Comparison of ENCODE assay signal across 15 mouse cellular contexts in the genomic region with DNA sequence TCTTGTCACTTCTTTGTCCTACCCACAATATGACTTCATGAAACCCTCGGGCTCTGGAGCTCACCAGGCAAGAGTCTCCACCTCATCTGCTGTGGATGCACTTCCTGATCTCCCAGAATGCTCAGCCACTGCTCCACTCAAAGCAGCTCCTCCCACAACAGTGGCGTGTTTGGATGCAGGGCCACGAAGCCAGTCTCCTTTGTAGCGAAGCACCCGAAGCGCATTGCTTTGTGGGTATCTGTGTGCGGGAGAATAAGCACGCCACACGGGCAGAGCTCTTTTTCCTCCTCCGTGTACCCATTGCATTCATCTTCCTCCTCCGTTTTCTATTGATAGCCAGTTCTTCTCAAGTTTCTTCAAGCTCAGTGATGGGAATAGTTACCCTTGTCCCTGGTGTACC. TPM values are rescaled to one million over a fixed set of nuclear protein-coding genes. Genes with fewer than 3 reads are reported as not detected.
A peak's percentile ranks its signal among the peaks of the same experiment; 100 is the strongest.
DNase-seq lines count a peak whose midpoint lies in the region; ATAC-seq and TF ChIP-seq lines count a peak whose summit lies in the region.
"Had no signal": no experiment of that assay in that cellular context is flagged by ENCODE, and none has a peak within 500 bp of the region (broad histone marks: within the 10 kb centered on the region; RNA-seq: fewer than 3 reads in every experiment).

No protein-coding gene starts in this region.

- H3K27me3 ChIP-seq in forebrain, postnatal 0 days (ENCODE audit: insufficient read depth, low read length): no peaks in the 10 kb centered on the region
- no peaks in the 10 kb centered on the region for H3K27me3 ChIP-seq in forebrain, embryonic 14.5 days (replicated peaks; ENCODE audit: control insufficient read depth, insufficient read depth, low read length)
- H3K27me3 ChIP-seq in kidney, embryonic 14.5 days (ENCODE audit: control insufficient read depth, insufficient read depth, low read length): no peaks in the 10 kb centered on the region
- H3K27me3 ChIP-seq in midbrain, embryonic 11.5 days (ENCODE audit: control insufficient read depth, insufficient read depth, low read length): no peaks in the 10 kb centered on the region
- H3K27me3 ChIP-seq in midbrain, embryonic 13.5 days: no peaks in the 10 kb centered on the region
- H3K27me3 ChIP-seq in midbrain, embryonic 16.5 days (ENCODE audit: control insufficient read depth, insufficient read depth, low read depth, low read length): no peaks in the 10 kb centered on the region
- H3K27me3 ChIP-seq: liver, embryonic 15.5 days had no signal

- DNase-seq in forebrain, postnatal 0 days: no peak
- DNase-seq in forebrain, embryonic 14.5 days (ENCODE audit: low spot score): no peak
- DNase-seq in kidney, postnatal 36 days: no peak
- peak; percentile 78 for DNase-seq in midbrain, embryonic 11.5 days (ENCODE audit: low spot score, missing footprints)
- no peak for DNase-seq in thymus, postnatal 10 days (ENCODE audit: low spot score in 2 of 2)
- DNase-seq: adrenal gland, postnatal 36 days; cerebellum, adult 11-12 months; right cerebral cortex, adult 18-20 months; thymus, adult 2 months had no signal

- H3K4me2 ChIP-seq in forebrain, postnatal 0 days (ENCODE audit: low read depth): no peak overlapping the region
- H3K4me2 ChIP-seq in forebrain, embryonic 14.5 days (ENCODE audit: low read length): no peak overlapping the region
- 0 out of 2 replicates have a peak overlapping the region, but pooled peaks have one; percentile 48 for H3K4me2 ChIP-seq in kidney, embryonic 14.5 days (replicated peaks; ENCODE audit: low read depth, low read length)
- H3K4me2 ChIP-seq in midbrain, embryonic 11.5 days: no peak overlapping the region
- H3K4me2 ChIP-seq in midbrain, embryonic 13.5 days (replicated peaks): no peak overlapping the region
- 0 out of 2 replicates have a peak overlapping the region, but pooled peaks have one; percentile 3 for H3K4me2 ChIP-seq in midbrain, embryonic 16.5 days (ENCODE audit: low read length)

- 78% methylated on average over 11 of the region's 11 CpGs for WGBS in forebrain, postnatal 0 days
- 80% methylated on average over 11 of the region's 11 CpGs for WGBS in forebrain, embryonic 14.5 days
- WGBS in kidney, embryonic 14.5 days: 75% methylated on average over 11 of the region's 11 CpGs
- 87% methylated on average over 11 of the region's 11 CpGs for WGBS in midbrain, embryonic 11.5 days
- WGBS in midbrain, embryonic 13.5 days: 85% methylated on average over 11 of the region's 11 CpGs
- WGBS in midbrain, embryonic 16.5 days: 78% methylated on average over 11 of the region's 11 CpGs

- no peak overlapping the region for H3K4me3 ChIP-seq in forebrain, postnatal 0 days (ENCODE audit: low read depth, low read length)
- H3K4me3 ChIP-seq in forebrain, embryonic 14.5 days (ENCODE audit: low read depth, low read length): no peak overlapping the region
- no peak overlapping the region for H3K4me3 ChIP-seq in kidney, embryonic 14.5 days (ENCODE audit: low read length)
- no peak overlapping the region for H3K4me3 ChIP-seq in midbrain, embryonic 11.5 days (ENCODE audit: low read depth, low read length)
- H3K4me3 ChIP-seq in midbrain, embryonic 13.5 days (replicated peaks): no peak overlapping the region
- no peak overlapping the region for H3K4me3 ChIP-seq in midbrain, embryonic 16.5 days (ENCODE audit: low read depth, low read length)
- H3K4me3 ChIP-seq: liver, embryonic 15.5 days had no signal

- H3K9me3 ChIP-seq in forebrain, postnatal 0 days (ENCODE audit: low read length): no peaks in the 10 kb centered on the region
- no peaks in the 10 kb centered on the region for H3K9me3 ChIP-seq in forebrain, embryonic 14.5 days (replicated peaks; ENCODE audit: control insufficient read depth, low read length)
- no peaks in the 10 kb centered on the region for H3K9me3 ChIP-seq in kidney, embryonic 14.5 days (ENCODE audit: control insufficient read depth, low read length)
- H3K9me3 ChIP-seq in midbrain, embryonic 11.5 days (ENCODE audit: control insufficient read depth, low read length): no peaks in the 10 kb centered on the region
- H3K9me3 ChIP-seq in midbrain, embryonic 13.5 days: no peaks in the 10 kb centered on the region
- H3K9me3 ChIP-seq in midbrain, embryonic 16.5 days (replicated peaks; ENCODE audit: control insufficient read depth, low read length, poor library complexity, severe bottlenecking): no peaks in the 10 kb centered on the region
- H3K9me3 ChIP-seq: liver, embryonic 15.5 days had no signal

- no peak overlapping the region for H3K9ac ChIP-seq in forebrain, postnatal 0 days
- no peak overlapping the region for H3K9ac ChIP-seq in forebrain, embryonic 14.5 days (ENCODE audit: low read length)
- H3K9ac ChIP-seq in kidney, embryonic 14.5 days (ENCODE audit: low read depth, low read length): no peak overlapping the region
- H3K9ac ChIP-seq in midbrain, embryonic 11.5 days (ENCODE audit: low read length): no peak overlapping the region
- no peak overlapping the region for H3K9ac ChIP-seq in midbrain, embryonic 13.5 days (replicated peaks)
- no peak overlapping the region for H3K9ac ChIP-seq in midbrain, embryonic 16.5 days (ENCODE audit: low read depth, low read length)
- H3K9ac ChIP-seq: liver, embryonic 15.5 days had no signal

- no peaks in the 10 kb centered on the region for H3K36me3 ChIP-seq in forebrain, postnatal 0 days (ENCODE audit: insufficient read depth)
- no peaks in the 10 kb centered on the region for H3K36me3 ChIP-seq in forebrain, embryonic 14.5 days (ENCODE audit: control insufficient read depth, insufficient read depth, low read length)
- no peaks in the 10 kb centered on the region for H3K36me3 ChIP-seq in kidney, embryonic 14.5 days (ENCODE audit: control insufficient read depth, insufficient read depth, low read length)
- no peaks in the 10 kb centered on the region for H3K36me3 ChIP-seq in midbrain, embryonic 11.5 days (ENCODE audit: control insufficient read depth, insufficient read depth, low read length)
- H3K36me3 ChIP-seq in midbrain, embryonic 13.5 days: no peaks in the 10 kb centered on the region
- H3K36me3 ChIP-seq in midbrain, embryonic 16.5 days (ENCODE audit: control insufficient read depth, insufficient read depth, low read length): no peaks in the 10 kb centered on the region
- H3K36me3 ChIP-seq: liver, embryonic 15.5 days had no signal

- ATAC-seq in forebrain, postnatal 0 days: peak; percentile 41
- ATAC-seq in forebrain, embryonic 14.5 days: no peak
- ATAC-seq in kidney, embryonic 14.5 days (ENCODE audit: low FRiP score, low TSS enrichment): no peak
- ATAC-seq in midbrain, embryonic 11.5 days (ENCODE audit: low FRiP score): no peak
- no peak for ATAC-seq in midbrain, embryonic 13.5 days
- ATAC-seq in midbrain, embryonic 16.5 days: no peak
- ATAC-seq: inflammation-experienced regulatory T-cells, adult 6 months had no signal

- TF ChIP-seq CTCF in forebrain, postnatal 0 days (IDR thresholded peaks at IDR 0.05; ENCODE audit: low read depth): no peak

- no peak overlapping the region for H3K27ac ChIP-seq in forebrain, postnatal 0 days (ENCODE audit: low read depth, low read length)
- no peak overlapping the region for H3K27ac ChIP-seq in forebrain, embryonic 14.5 days (ENCODE audit: low read depth, low read length)
- H3K27ac ChIP-seq in kidney, embryonic 14.5 days (ENCODE audit: low read depth, low read length): no peak overlapping the region
- H3K27ac ChIP-seq in midbrain, embryonic 11.5 days (ENCODE audit: low read depth, low read length): no peak overlapping the region
- H3K27ac ChIP-seq in midbrain, embryonic 13.5 days: no peak overlapping the region
- no peak overlapping the region for H3K27ac ChIP-seq in midbrain, embryonic 16.5 days (ENCODE audit: low read length)
- H3K27ac ChIP-seq: liver, embryonic 15.5 days had no signal

- H3K4me1 ChIP-seq in forebrain, postnatal 0 days (ENCODE audit: insufficient read depth): 0 out of 2 replicates have a peak, but pooled peaks cover 6% of the 10 kb centered on the region
- peaks cover 6% of the 10 kb centered on the region; the same call in 1 of the 2 replicates for H3K4me1 ChIP-seq in forebrain, embryonic 14.5 days (ENCODE audit: control insufficient read depth, insufficient read depth, low read length)
- H3K4me1 ChIP-seq in kidney, embryonic 14.5 days (ENCODE audit: control insufficient read depth, insufficient read depth, low read length): peaks cover 4% of the 10 kb centered on the region; the same call in 1 of the 2 replicates
- no peaks in the 10 kb centered on the region for H3K4me1 ChIP-seq in midbrain, embryonic 11.5 days (ENCODE audit: control insufficient read depth, insufficient read depth, low read length)
- peaks cover 12% of the 10 kb centered on the region for H3K4me1 ChIP-seq in midbrain, embryonic 13.5 days (replicated peaks)
- H3K4me1 ChIP-seq in midbrain, embryonic 16.5 days (ENCODE audit: control insufficient read depth, insufficient read depth, low read length): peaks cover 13% of the 10 kb centered on the region

RNA-seq across cellular contexts. Expression of gene Slc26a3, which starts 13.4 kb away (rescaled TPM):
- 0.46 TPM in 1 of 2 replicates, not detected in the other for total RNA-seq in forebrain, postnatal 0 days (2014; rRNA removed)
- polyA plus RNA-seq in forebrain, postnatal 0 days (2015; fragmentation: Nextera tagmentation; extraction: Ambion mirVana): 0.14 TPM in 1 of 2 replicates, not detected in the other
- polyA plus RNA-seq in forebrain, embryonic 14.5 days (2014; fragmentation: Nextera tagmentation; extraction: Ambion mirVana): 0.07 and 0.17 TPM in 2 replicates
- not detected in 2 replicates for polyA plus RNA-seq in kidney, embryonic 14.5 days (2014; fragmentation: Nextera tagmentation; extraction: Ambion mirVana)
- not detected in 2 replicates for polyA plus RNA-seq in midbrain, embryonic 11.5 days (2014; fragmentation: Nextera tagmentation; extraction: Ambion mirVana)
- not detected in 2 replicates for polyA plus RNA-seq in midbrain, embryonic 13.5 days (2015; fragmentation: Nextera tagmentation; extraction: Ambion mirVana)
- 0.09 TPM in 1 of 2 replicates, not detected in the other for polyA plus RNA-seq in midbrain, embryonic 16.5 days (2015; fragmentation: Nextera tagmentation; extraction: Ambion mirVana)
- total RNA-seq: ES-E14 had no signal
- polyA plus RNA-seq: inflammation-experienced regulatory T-cells, adult 6 months had no signal

RNA-seq across cellular contexts. Expression of gene Dld, which starts 26.0 kb away (rescaled TPM):
- 57.5 and 64.2 TPM in 2 replicates for total RNA-seq in forebrain, postnatal 0 days (2014; rRNA removed)
- polyA plus RNA-seq in forebrain, postnatal 0 days (2015; fragmentation: Nextera tagmentation; extraction: Ambion mirVana): 110 and 114 TPM in 2 replicates
- polyA plus RNA-seq in forebrain, embryonic 14.5 days (2014; fragmentation: Nextera tagmentation; extraction: Ambion mirVana): 121 and 135 TPM in 2 replicates
- 127 and 145 TPM in 2 replicates for polyA plus RNA-seq in kidney, embryonic 14.5 days (2014; fragmentation: Nextera tagmentation; extraction: Ambion mirVana)
- 159 and 186 TPM in 2 replicates for polyA plus RNA-seq in midbrain, embryonic 11.5 days (2014; fragmentation: Nextera tagmentation; extraction: Ambion mirVana)
- 125 and 130 TPM in 2 replicates for polyA plus RNA-seq in midbrain, embryonic 13.5 days (2015; fragmentation: Nextera tagmentation; extraction: Ambion mirVana)
- 122 and 132 TPM in 2 replicates for polyA plus RNA-seq in midbrain, embryonic 16.5 days (2015; fragmentation: Nextera tagmentation; extraction: Ambion mirVana)

Comparison
In these comparisons a context has a peak if more than half of its experiments do, and no peak if none do; other contexts are left out.
1. H3K4me2 ChIP-seq: peak in kidney, embryonic 14.5 days (single experiment) and midbrain, embryonic 16.5 days (single experiment); none in forebrain, postnatal 0 days (single experiment), forebrain, embryonic 14.5 days (single experiment), midbrain, embryonic 11.5 days (single experiment) and midbrain, embryonic 13.5 days (single experiment).